Mouse (Mus musculus) midbrain, embryonic 14.5 days (tissue): ENCODE measurements around the gene Jmjd1c. TPM values are rescaled to one million over a fixed set of nuclear protein-coding genes. Genes with fewer than 3 reads are reported as not detected.
A peak's percentile ranks its signal among the peaks of the same experiment; 100 is the strongest.

Source experiments
- ATAC-seq: fragments of 200-750 bp; cut with Nextera tagmentation; 2 replicates; pipeline ENCODE4 v1.8.0; 2017; ENCODE audit warnings: moderate number of reproducible peaks, moderate library complexity; ENCODE audit not compliant: low FRiP score, low TSS enrichment
- DNase-seq: peaks from one replicate; pipeline ENCODE4 v3.0.0-alpha.2; 2015
- H3K27ac ChIP-seq: fragments of 300-500 bp; sonication (generic); replicated peaks from 2 replicates; pipeline ENCODE4 v1.5.1; 2014; ENCODE audit warnings: mild to moderate bottlenecking, low read depth, low read length, moderate library complexity
- H3K27me3 ChIP-seq: fragments of 300-500 bp; sonication (generic); 2 replicates; pipeline ENCODE4 v1.6.1; 2014; ENCODE audit warnings: low read length, control low read depth, mixed read lengths; ENCODE audit not compliant: control insufficient read depth, insufficient read depth
- H3K36me3 ChIP-seq: fragments of 300-500 bp; sonication (generic); 2 replicates; pipeline ENCODE4 v1.6.1; 2014; ENCODE audit warnings: low read length, control low read depth; ENCODE audit not compliant: control insufficient read depth, insufficient read depth
- H3K4me1 ChIP-seq: fragments of 300-500 bp; sonication (generic); 2 replicates; pipeline ENCODE4 v1.6.1; 2014; ENCODE audit warnings: mild to moderate bottlenecking, antibody characterized with exemption, low read length, control low read depth; ENCODE audit not compliant: control insufficient read depth, insufficient read depth
- H3K4me2 ChIP-seq: fragments of 300-500 bp; sonication (generic); 2 replicates; pipeline ENCODE4 v1.6.1; 2014; ENCODE audit warnings: mild to moderate bottlenecking, low read length, moderate library complexity
- H3K4me3 ChIP-seq: fragments of 300-500 bp; sonication (generic); replicated peaks from 2 replicates; pipeline ENCODE4 v1.5.1; 2014; ENCODE audit warnings: low read depth, low read length
- H3K9ac ChIP-seq: fragments of 300-500 bp; sonication (generic); replicated peaks from 2 replicates; pipeline ENCODE4 v1.6.1; 2014; ENCODE audit warnings: mild to moderate bottlenecking, low read length, moderate library complexity
- H3K9me3 ChIP-seq: fragments of 300-500 bp; sonication (generic); 2 replicates; pipeline ENCODE4 v1.6.1; 2016; ENCODE audit warnings: low read length, control low read depth, mixed read lengths; ENCODE audit not compliant: control insufficient read depth
- WGBS: fragments of 180-500 bp; shearing (Covaris S2); extraction: QIAGEN DNeasy Blood & Tissue Kit; methylation state at CpG from one replicate; pipeline ENCODE4 v1.1.7; 2014; 5-methylcytosine and 5-hydroxymethylcytosine counted together
- polyA plus RNA-seq: library from polyadenylated mRNA; unstranded; fragments of >200 nt; fragmentation: Nextera tagmentation; extraction: Ambion mirVana; gene quantifications from 2 replicates; pipeline ENCODE4 v1.2.1, GENCODE M21; 2014

The Jmjd1c gene
- polyA plus RNA-seq, 1 experiment from 2014 or later, result 54.4 TPM

DNA sequence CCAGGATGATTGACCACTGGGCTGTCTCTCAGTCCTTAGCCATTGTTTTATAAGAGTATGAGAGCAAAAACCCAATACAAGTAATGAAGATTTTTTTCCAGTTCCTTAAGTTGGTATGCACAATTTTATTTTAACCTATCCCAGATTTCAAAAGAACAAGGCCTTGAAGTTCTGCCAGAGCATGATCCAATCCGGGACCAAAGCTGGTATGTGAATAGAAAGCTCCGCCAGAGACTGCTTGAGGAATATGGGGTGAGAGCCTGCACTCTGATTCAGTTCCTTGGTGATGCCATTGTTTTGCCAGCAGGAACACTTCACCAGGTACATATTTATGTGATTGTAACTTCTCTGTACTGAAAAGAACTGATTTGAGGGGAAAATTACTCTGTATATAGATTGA is 153.6 kb downstream of the Jmjd1c start:
- H3K9me3 ChIP-seq, result no peaks in the 10 kb centered on the region
- 92% methylated on average over 2 of the region's 2 CpGs for WGBS
- H3K4me1 ChIP-seq, result no peaks in the 10 kb centered on the region
- ATAC-seq (no peak), DNase-seq (no peak)
- H3K27ac ChIP-seq, result no peak overlapping the region
- no peak overlapping the region for H3K4me2 ChIP-seq
- H3K36me3 ChIP-seq, result peaks cover 73% of the 10 kb centered on the region
- H3K27me3 ChIP-seq, result no peaks in the 10 kb centered on the region
- no peak overlapping the region for H3K4me3 ChIP-seq
- H3K9ac ChIP-seq, result no peak overlapping the region

DNA sequence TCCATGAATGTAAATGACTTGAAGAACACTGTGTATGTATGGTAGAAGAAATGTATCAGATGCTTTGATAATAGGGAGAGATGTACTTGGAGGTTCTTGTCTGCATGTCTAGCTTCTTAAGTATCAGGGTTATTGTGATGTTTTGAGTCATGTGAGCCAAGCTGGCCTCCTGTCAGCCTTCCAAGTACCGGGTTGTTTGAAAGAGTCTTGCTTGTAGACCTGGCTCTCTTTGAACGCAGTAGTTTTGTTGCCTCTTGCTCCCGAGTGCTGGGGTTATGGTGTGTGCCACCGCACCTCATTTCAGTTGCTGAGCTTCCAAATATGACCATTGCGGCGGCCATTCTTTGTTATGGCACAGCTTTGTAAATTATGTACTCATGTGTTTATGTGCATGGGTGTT is 154.9 kb downstream of the Jmjd1c start:
- Histone ChIP-seq H3K9ac (no peak overlapping the region), H3K4me2 (no peak overlapping the region), H3K4me1 (no peaks in the 10 kb centered on the region), H3K27me3 (no peaks in the 10 kb centered on the region), H3K36me3 (peaks cover 79% of the 10 kb centered on the region), H3K4me3 (no peak overlapping the region), H3K9me3 (no peaks in the 10 kb centered on the region), H3K27ac (no peak overlapping the region)
- DNase-seq (no peak), ATAC-seq (no peak)
- 93% methylated on average over 6 of the region's 6 CpGs for WGBS

GRCm38 (mm10) chr10:67252353-67252752 is 156.4 kb downstream of the Jmjd1c start:
- H3K9ac ChIP-seq, result no peak overlapping the region
- peaks cover 77% of the 10 kb centered on the region for H3K36me3 ChIP-seq
- WGBS, result 87% methylated on average over 5 of the region's 5 CpGs
- no peaks in the 10 kb centered on the region for H3K9me3 ChIP-seq
- ATAC-seq, result no peak
- no peak overlapping the region for H3K27ac ChIP-seq
- H3K4me2 ChIP-seq, result no peak overlapping the region
- DNase-seq, result no peak
- no peaks in the 10 kb centered on the region for H3K4me1 ChIP-seq
- no peaks in the 10 kb centered on the region for H3K27me3 ChIP-seq
- H3K4me3 ChIP-seq, result no peak overlapping the region

DNA sequence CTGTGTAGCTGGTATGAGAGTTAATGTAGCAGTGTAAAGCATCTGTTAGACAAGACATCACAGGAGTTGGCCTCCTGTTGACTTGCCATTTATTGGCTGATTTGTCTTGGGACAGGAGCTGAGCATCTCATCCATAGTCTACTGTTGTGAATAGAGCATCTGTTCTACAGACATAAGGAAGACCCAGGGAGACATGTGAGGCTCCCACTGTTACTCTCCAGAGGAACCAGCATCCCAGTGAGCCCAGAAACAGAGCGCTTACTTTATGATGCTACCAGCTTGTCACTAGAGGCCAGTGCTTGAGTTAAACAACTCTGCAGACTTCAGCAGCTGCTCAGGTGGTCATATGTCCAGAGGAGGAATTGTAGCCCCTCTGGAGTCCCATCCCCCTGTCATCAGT is 157.2 kb downstream of the Jmjd1c start:
- H3K9ac ChIP-seq, result no peak overlapping the region
- no peak overlapping the region for H3K4me3 ChIP-seq
- H3K9me3 ChIP-seq, result no peaks in the 10 kb centered on the region
- DNase-seq (no peak), ATAC-seq (no peak)
- no peaks in the 10 kb centered on the region for H3K27me3 ChIP-seq
- no peak overlapping the region for H3K27ac ChIP-seq
- H3K4me1 ChIP-seq, result no peaks in the 10 kb centered on the region
- no peak overlapping the region for H3K4me2 ChIP-seq
- 97% methylated on average over 1 of the region's 1 CpGs for WGBS
- H3K36me3 ChIP-seq, result peaks cover 73% of the 10 kb centered on the region

GRCm38 (mm10) chr10:67264852-67265251 is 168.9 kb downstream of the Jmjd1c start:
- H3K27ac ChIP-seq, result no peak overlapping the region
- DNase-seq (peak; percentile 72), ATAC-seq (no peak)
- H3K4me1 ChIP-seq, result no peaks in the 10 kb centered on the region
- no peak overlapping the region for H3K4me2 ChIP-seq
- no peaks in the 10 kb centered on the region for H3K27me3 ChIP-seq
- no peak overlapping the region for H3K9ac ChIP-seq
- H3K9me3 ChIP-seq, result no peaks in the 10 kb centered on the region
- H3K4me3 ChIP-seq, result no peak overlapping the region
- WGBS, result 52% methylated on average over 1 of the region's 1 CpGs
- peaks cover 28% of the 10 kb centered on the region for H3K36me3 ChIP-seq

DNA sequence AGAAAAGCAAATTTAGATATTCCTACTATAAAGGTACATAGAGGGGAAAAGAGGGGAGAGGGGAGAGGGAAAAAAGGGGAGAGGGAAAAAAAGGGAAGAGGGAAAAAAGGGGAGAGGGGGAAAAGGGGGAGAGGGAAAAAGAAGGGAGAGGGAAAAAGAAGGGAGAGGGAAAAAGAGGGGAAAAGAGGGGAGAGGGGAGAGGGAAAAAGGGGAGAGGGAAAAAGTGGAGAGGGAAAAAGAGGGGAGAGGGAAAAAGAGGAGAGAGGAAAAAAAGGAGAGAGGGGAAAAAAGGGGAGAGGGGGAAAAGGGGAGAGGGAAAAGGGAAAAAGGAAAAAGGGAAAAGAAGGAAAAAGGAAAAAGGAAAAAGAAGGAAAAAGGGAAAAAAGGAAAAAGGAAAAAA is 180.0 kb downstream of the Jmjd1c start:
- Histone ChIP-seq H3K27me3 (no peaks in the 10 kb centered on the region), H3K27ac (no peak overlapping the region), H3K9me3 (no peaks in the 10 kb centered on the region), H3K4me2 (no peak overlapping the region), H3K4me1 (no peaks in the 10 kb centered on the region), H3K4me3 (no peak overlapping the region), H3K36me3 (peaks cover 33% of the 10 kb centered on the region), H3K9ac (no peak overlapping the region)
- DNase-seq (no peak), ATAC-seq (no peak)

DNA sequence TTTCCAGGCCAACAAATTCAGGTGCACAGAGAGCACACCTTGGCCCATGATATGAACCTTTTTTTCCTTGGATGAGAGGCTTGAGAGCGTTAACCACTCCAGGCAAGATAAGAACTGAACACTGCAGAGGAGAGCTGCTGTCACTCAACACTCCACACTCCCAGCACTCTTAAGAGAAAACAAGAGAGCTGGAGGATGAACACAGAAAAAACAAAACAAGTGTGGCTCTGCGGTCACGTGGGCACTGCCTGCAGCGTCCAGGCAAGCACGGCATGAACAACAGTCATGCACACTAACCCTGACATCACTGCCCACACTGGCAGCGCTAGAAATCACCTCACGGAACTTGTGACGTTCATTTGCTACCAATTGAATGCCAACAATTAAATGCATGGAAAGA is 185.9 kb downstream of the Jmjd1c start:
- H3K9ac ChIP-seq, result no peak overlapping the region
- no peak overlapping the region for H3K27ac ChIP-seq
- WGBS, result 82% methylated on average over 8 of the region's 8 CpGs
- no peaks in the 10 kb centered on the region for H3K36me3 ChIP-seq
- H3K4me2 ChIP-seq, result no peak overlapping the region
- H3K4me3 ChIP-seq, result no peak overlapping the region
- no peaks in the 10 kb centered on the region for H3K27me3 ChIP-seq
- peaks cover 16% of the 10 kb centered on the region for H3K4me1 ChIP-seq
- H3K9me3 ChIP-seq, result no peaks in the 10 kb centered on the region
- ATAC-seq, result no peak
- no peak for DNase-seq

DNA sequence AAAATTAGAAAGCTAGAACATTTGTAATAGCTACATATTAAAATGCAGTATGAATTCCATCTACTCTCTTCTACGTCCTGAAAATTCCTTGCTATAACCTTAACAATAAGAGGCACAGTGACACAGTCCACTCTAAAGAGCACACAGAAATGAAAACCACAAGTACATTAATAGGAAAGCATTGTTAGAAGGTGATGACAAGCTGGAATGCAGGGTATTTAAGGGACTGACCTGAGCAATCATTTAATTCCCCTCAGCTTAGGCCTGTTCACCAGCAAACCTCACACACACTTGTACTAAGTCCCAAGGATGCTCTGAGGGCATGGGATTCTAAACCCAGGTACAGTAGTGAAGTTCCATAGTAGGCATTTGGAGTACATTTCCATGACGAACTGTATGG is 186.6 kb downstream of the Jmjd1c start:
- H3K27me3 ChIP-seq, result no peaks in the 10 kb centered on the region
- no peaks in the 10 kb centered on the region for H3K36me3 ChIP-seq
- no peak overlapping the region for H3K4me3 ChIP-seq
- WGBS, result 91% methylated on average over 2 of the region's 2 CpGs
- H3K27ac ChIP-seq, result no peak overlapping the region
- H3K9me3 ChIP-seq, result no peaks in the 10 kb centered on the region
- ATAC-seq (no peak), DNase-seq (no peak)
- H3K9ac ChIP-seq, result no peak overlapping the region
- no peak overlapping the region for H3K4me2 ChIP-seq
- peaks cover 16% of the 10 kb centered on the region for H3K4me1 ChIP-seq

DNA sequence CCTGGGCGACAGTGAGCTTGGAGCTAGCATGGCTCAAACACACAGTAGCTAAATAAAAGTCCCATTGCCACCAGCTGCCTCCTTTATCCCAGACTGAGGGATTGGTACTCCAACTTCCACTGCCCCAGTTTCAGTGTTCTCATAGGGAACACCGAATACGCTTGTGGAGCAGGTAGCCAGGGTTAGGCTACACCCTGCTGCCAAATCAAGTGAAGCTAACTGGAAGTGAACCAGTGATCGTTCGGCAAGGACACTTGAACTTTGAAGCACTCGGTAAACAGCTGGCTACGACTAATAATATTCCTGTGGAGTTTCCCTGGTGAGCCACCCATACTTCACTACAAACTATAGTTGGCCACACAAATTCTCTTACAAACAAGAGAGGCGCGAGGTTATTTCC is 187.6 kb downstream of the Jmjd1c start:
- Histone ChIP-seq H3K9ac (0 out of 2 replicates have a peak overlapping the region, but pooled peaks have one; percentile 88), H3K4me3 (no peak overlapping the region), H3K4me2 (peak overlapping the region; percentile 96; the same call in 1 of the 2 replicates), H3K27ac (no peak overlapping the region), H3K36me3 (no peaks in the 10 kb centered on the region), H3K4me1 (peaks cover 16% of the 10 kb centered on the region), H3K9me3 (no peaks in the 10 kb centered on the region), H3K27me3 (no peaks in the 10 kb centered on the region)
- no peak for ATAC-seq
- 88% methylated on average over 9 of the region's 9 CpGs for WGBS
- no peak for DNase-seq
